Mouse (Mus musculus) neural tube, embryonic 12.5 days (tissue): ENCODE measurements around the gene Kcnk16. TPM values are rescaled to one million over a fixed set of nuclear protein-coding genes. Genes with fewer than 3 reads are reported as not detected.

Experiments
- ATAC-seq: fragments of 200-750 bp; cut with Nextera tagmentation; 2 replicates; pipeline ENCODE4 v1.8.0; 2017; ENCODE audit warnings: low read depth, mild to moderate bottlenecking, moderate TSS enrichment, moderate library complexity; ENCODE audit not compliant: low FRiP score
- H3K27ac ChIP-seq: fragments of 300-500 bp; sonication (generic); 2 replicates; pipeline ENCODE4 v1.5.1; 2016
- H3K27me3 ChIP-seq: fragments of 300-500 bp; sonication (generic); replicated peaks from 2 replicates; pipeline ENCODE4 v1.6.1; 2016; ENCODE audit warnings: mild to moderate bottlenecking
- H3K36me3 ChIP-seq: fragments of 300-500 bp; sonication (generic); 2 replicates; pipeline ENCODE4 v1.6.1; 2016; ENCODE audit warnings: mild to moderate bottlenecking
- H3K4me1 ChIP-seq: fragments of 300-500 bp; sonication (generic); 2 replicates; pipeline ENCODE4 v1.6.1; 2016
- H3K4me2 ChIP-seq: fragments of 300-500 bp; sonication (generic); replicated peaks from 2 replicates; pipeline ENCODE4 v1.6.1; 2016; ENCODE audit warnings: mild to moderate bottlenecking
- H3K4me3 ChIP-seq: fragments of 300-500 bp; sonication (generic); 2 replicates; pipeline ENCODE4 v1.5.1; 2016
- H3K9ac ChIP-seq: fragments of 300-500 bp; sonication (generic); 2 replicates; pipeline ENCODE4 v1.6.1; 2016; ENCODE audit warnings: mild to moderate bottlenecking
- H3K9me3 ChIP-seq: fragments of 300-500 bp; sonication (generic); 2 replicates; pipeline ENCODE4 v1.6.1; 2016; ENCODE audit warnings: mild to moderate bottlenecking
- WGBS: fragments of 180-500 bp; shearing (Covaris S2); methylation state at CpG from one replicate; pipeline ENCODE4 v1.1.7; 2016; 5-methylcytosine and 5-hydroxymethylcytosine counted together
- polyA plus RNA-seq: library from polyadenylated mRNA; unstranded; fragments of >200 nt; fragmentation: Nextera tagmentation; extraction: Ambion mirVana; gene quantifications from 2 replicates; pipeline ENCODE4 v1.2.1, GENCODE M21; 2016

Gene Kcnk16
- polyA plus RNA-seq, 1 experiment from 2014 or later, result not detected

DNA sequence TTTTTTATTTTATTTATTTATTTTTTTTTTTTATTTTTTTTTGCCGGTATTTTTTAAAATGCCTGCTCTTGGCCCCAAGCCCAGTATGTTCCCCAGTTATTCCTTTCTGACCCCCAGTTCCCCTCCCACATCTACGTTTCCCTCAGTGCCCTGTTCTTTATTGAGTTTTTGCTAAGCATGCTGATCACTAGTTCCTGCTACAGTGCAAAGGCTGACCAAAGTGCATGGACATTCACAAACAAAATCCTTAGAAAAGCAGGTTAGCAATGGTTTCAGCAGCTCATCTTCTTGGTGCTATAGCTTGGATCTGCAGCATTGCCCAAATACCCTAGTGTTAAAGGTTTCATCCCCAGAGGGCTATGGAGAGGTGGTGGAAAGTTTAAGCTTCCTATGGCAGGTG lies 42.0 kb downstream of the Kcnk16 start:
- H3K4me1 ChIP-seq, result peaks cover 23% of the 10 kb centered on the region
- WGBS, result 70% methylated on average over 2 of the region's 2 CpGs
- no peak overlapping the region for H3K27ac ChIP-seq
- H3K4me3 ChIP-seq, result no peak overlapping the region
- no peak for ATAC-seq
- H3K4me2 ChIP-seq, result no peak overlapping the region
- H3K36me3 ChIP-seq, result no peaks in the 10 kb centered on the region
- no peak overlapping the region for H3K9ac ChIP-seq
- H3K9me3 ChIP-seq, result no peaks in the 10 kb centered on the region
- no peaks in the 10 kb centered on the region for H3K27me3 ChIP-seq

- no peak for ATAC-seq
- Histone ChIP-seq H3K36me3 (no peaks in the 10 kb centered on the region), H3K4me2 (no peak overlapping the region), H3K9ac (no peak overlapping the region), H3K4me3 (no peak overlapping the region), H3K9me3 (no peaks in the 10 kb centered on the region), H3K4me1 (peaks cover 23% of the 10 kb centered on the region), H3K27ac (no peak overlapping the region), H3K27me3 (no peaks in the 10 kb centered on the region)
- 55% methylated on average over 7 of the region's 7 CpGs for WGBS
Observed at GRCm38 (mm10) chr14:20226488-20226887, 42.5 kb downstream of the Kcnk16 start.

GRCm38 (mm10) chr14:20225525-20225924 lies 43.5 kb downstream of the Kcnk16 start:
- Histone ChIP-seq H3K27me3 (no peaks in the 10 kb centered on the region), H3K4me3 (no peak overlapping the region), H3K4me2 (peak overlapping the region; percentile 24; the same call in 1 of the 2 replicates), H3K4me1 (peaks cover 29% of the 10 kb centered on the region), H3K36me3 (no peaks in the 10 kb centered on the region), H3K27ac (no peak overlapping the region), H3K9me3 (no peaks in the 10 kb centered on the region), H3K9ac (no peak overlapping the region)
- 23% methylated on average over 4 of the region's 4 CpGs for WGBS
- peak; percentile 77 for ATAC-seq

GRCm38 (mm10) chr14:20224576-20225218 lies 44.3 kb downstream of the Kcnk16 start:
- ATAC-seq, result no peak
- H3K36me3 ChIP-seq, result no peaks in the 10 kb centered on the region
- H3K27ac ChIP-seq, result no peak overlapping the region
- no peak overlapping the region for H3K4me2 ChIP-seq
- no peaks in the 10 kb centered on the region for H3K9me3 ChIP-seq
- H3K4me1 ChIP-seq, result peaks cover 29% of the 10 kb centered on the region
- no peaks in the 10 kb centered on the region for H3K27me3 ChIP-seq
- no peak overlapping the region for H3K9ac ChIP-seq
- 66% methylated on average over 10 of the region's 10 CpGs for WGBS
- H3K4me3 ChIP-seq, result no peak overlapping the region

- no peak overlapping the region for H3K27ac ChIP-seq
- no peaks in the 10 kb centered on the region for H3K36me3 ChIP-seq
- no peaks in the 10 kb centered on the region for H3K27me3 ChIP-seq
- H3K4me2 ChIP-seq, result no peak overlapping the region
- no peak overlapping the region for H3K4me3 ChIP-seq
- no peaks in the 10 kb centered on the region for H3K9me3 ChIP-seq
- no peak for ATAC-seq
- no peak overlapping the region for H3K9ac ChIP-seq
- peaks cover 29% of the 10 kb centered on the region for H3K4me1 ChIP-seq
- 50% methylated on average over 4 of the region's 4 CpGs for WGBS
Observed at GRCm38 (mm10) chr14:20224163-20224562, 44.8 kb downstream of the Kcnk16 start.

DNA sequence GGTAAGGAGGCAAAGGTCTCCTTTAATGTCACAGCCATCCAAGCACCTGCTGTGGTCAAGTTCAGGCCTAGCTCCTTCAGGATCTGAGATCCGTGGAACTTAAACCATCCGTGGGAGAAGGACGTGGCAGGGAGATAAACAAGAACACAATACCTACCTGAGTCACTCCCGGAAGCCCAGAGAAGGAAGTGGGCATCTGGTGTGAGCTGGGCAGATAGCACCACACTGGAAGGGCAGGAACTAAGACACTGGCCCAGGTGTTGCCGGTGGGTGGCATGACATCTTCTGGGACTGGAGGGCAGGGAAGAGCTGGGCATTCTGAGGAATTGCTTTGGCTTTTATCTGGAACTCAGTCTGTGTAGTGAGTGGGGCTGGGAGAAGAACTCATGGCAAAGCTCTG lies 45.7 kb downstream of the Kcnk16 start:
- Histone ChIP-seq H3K4me3 (no peak overlapping the region), H3K9ac (no peak overlapping the region), H3K4me1 (peaks cover 29% of the 10 kb centered on the region), H3K27me3 (no peaks in the 10 kb centered on the region), H3K27ac (no peak overlapping the region), H3K9me3 (no peaks in the 10 kb centered on the region), H3K36me3 (no peaks in the 10 kb centered on the region), H3K4me2 (no peak overlapping the region)
- ATAC-seq, result no peak
- WGBS, result 94% methylated on average over 5 of the region's 5 CpGs

- no peaks in the 10 kb centered on the region for H3K36me3 ChIP-seq
- no peak for ATAC-seq
- H3K9me3 ChIP-seq, result no peaks in the 10 kb centered on the region
- no peak overlapping the region for H3K4me2 ChIP-seq
- H3K4me3 ChIP-seq, result no peak overlapping the region
- 14% methylated on average over 7 of the region's 7 CpGs for WGBS
- H3K27ac ChIP-seq, result no peak overlapping the region
- H3K27me3 ChIP-seq, result no peaks in the 10 kb centered on the region
- H3K9ac ChIP-seq, result no peak overlapping the region
- H3K4me1 ChIP-seq, result peaks cover 24% of the 10 kb centered on the region
Observed at GRCm38 (mm10) chr14:20221083-20221482, 47.9 kb downstream of the Kcnk16 start.

DNA sequence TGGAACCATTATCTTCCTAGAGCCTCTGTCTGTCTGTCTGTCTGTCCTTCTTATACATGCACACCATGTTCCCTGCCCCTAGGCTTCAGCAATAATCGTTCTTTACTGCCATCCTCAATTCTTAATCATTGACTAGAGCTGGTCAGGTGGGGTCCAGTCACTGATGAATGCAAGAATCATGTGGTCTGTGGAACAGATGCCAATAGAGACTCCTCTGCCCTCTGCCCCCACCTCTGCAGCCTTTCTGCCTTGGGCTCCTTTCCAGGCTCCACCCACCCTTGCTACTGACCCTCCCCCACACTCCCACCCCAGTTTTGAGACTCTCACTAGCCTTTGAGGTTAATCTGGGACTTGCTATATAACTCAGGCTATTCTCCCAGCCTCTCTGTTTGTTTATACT lies 49.1 kb downstream of the Kcnk16 start:
- Histone ChIP-seq H3K4me1 (peaks cover 12% of the 10 kb centered on the region), H3K4me3 (no peak overlapping the region), H3K4me2 (no peak overlapping the region), H3K9ac (no peak overlapping the region), H3K9me3 (no peaks in the 10 kb centered on the region), H3K27me3 (no peaks in the 10 kb centered on the region), H3K36me3 (no peaks in the 10 kb centered on the region), H3K27ac (no peak overlapping the region)
- 58% methylated on average over 1 of the region's 1 CpGs for WGBS
- ATAC-seq, result no peak

DNA sequence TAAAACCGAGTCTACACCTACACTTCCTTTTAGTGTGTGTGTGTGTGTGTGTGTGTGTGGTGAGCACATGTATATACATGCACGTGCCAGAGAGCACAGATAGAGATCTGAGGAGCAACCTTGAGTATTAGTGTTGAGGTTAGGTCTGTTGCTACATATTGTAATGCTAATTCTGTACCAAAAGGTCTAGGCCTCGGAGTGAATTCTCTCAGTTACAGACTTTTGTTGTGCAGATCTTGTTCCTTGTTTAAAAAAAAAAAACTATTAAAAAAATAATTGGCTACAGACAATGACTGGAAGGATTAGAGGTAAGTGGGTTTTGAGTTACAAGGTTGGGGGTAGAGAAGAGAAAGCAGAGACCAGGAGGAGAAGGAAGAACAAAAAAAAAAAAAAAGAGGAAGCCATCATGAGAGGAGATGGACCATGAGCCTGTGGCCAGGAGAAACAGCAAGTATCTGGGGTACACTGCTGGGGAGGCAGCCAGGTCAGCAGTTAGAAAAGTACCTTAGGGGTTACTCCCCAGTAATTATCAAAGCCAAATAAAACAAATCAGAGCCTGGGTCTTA lies 51.6 kb downstream of the Kcnk16 start:
- no peak for ATAC-seq
- Histone ChIP-seq H3K27ac (no peak overlapping the region), H3K27me3 (no peaks in the 10 kb centered on the region), H3K4me3 (no peak overlapping the region), H3K9me3 (no peaks in the 10 kb centered on the region), H3K36me3 (no peaks in the 10 kb centered on the region), H3K4me1 (peaks cover 5% of the 10 kb centered on the region; the same call in 1 of the 2 replicates), H3K4me2 (no peak overlapping the region), H3K9ac (no peak overlapping the region)
- WGBS, result 37% methylated on average over 3 of the region's 3 CpGs

DNA sequence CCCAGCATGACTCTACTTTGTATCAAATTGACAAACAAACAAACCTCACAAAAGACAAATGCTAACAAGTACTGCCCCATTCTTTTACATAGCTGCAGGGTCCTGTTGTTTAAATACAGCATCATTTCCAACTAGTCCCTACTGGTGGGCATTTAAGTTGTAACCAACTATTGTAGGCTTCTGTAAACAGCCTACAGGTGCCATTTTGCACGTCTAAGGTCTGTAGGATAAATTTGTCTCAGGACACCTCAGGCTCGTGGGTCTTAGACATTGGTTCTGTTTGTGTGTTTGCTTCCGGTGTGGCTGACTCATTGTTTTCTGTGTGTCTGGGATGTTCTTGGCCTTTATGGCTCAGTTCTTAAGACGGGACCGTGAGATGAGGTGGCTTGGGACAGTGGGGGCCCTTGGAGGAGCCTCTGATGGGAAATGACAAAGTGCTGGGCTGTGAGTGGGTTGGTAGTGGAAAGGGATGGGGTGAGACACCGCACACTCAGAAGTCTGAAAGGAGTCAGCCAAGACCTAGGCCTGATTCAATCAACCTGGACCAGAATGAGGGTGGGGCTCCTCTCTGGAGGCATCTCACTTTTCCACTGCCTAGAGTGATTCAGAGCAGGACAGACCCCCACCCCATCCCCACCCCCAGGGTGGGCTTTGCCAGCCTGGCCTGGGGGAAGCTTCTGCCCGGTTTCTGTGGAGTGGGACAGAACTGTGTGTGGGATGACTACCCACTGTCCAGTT lies 52.3 kb downstream of the Kcnk16 start:
- Histone ChIP-seq H3K9me3 (no peaks in the 10 kb centered on the region), H3K27me3 (no peaks in the 10 kb centered on the region), H3K4me3 (no peak overlapping the region), H3K9ac (no peak overlapping the region), H3K27ac (no peak overlapping the region), H3K4me2 (no peak overlapping the region), H3K4me1 (peaks cover 5% of the 10 kb centered on the region; the same call in 1 of the 2 replicates), H3K36me3 (no peaks in the 10 kb centered on the region)
- no peak for ATAC-seq
- WGBS, result 79% methylated on average over 7 of the region's 7 CpGs

- H3K9ac ChIP-seq, result no peak overlapping the region
- peaks cover 1% of the 10 kb centered on the region; the same call in 1 of the 2 replicates for H3K4me1 ChIP-seq
- 64% methylated on average over 5 of the region's 5 CpGs for WGBS
- ATAC-seq, result no peak
- no peak overlapping the region for H3K4me2 ChIP-seq
- no peaks in the 10 kb centered on the region for H3K9me3 ChIP-seq
- no peak overlapping the region for H3K27ac ChIP-seq
- H3K27me3 ChIP-seq, result no peaks in the 10 kb centered on the region
- no peaks in the 10 kb centered on the region for H3K36me3 ChIP-seq
- H3K4me3 ChIP-seq, result no peak overlapping the region
Observed at GRCm38 (mm10) chr14:20215826-20216225, 53.2 kb downstream of the Kcnk16 start.

DNA sequence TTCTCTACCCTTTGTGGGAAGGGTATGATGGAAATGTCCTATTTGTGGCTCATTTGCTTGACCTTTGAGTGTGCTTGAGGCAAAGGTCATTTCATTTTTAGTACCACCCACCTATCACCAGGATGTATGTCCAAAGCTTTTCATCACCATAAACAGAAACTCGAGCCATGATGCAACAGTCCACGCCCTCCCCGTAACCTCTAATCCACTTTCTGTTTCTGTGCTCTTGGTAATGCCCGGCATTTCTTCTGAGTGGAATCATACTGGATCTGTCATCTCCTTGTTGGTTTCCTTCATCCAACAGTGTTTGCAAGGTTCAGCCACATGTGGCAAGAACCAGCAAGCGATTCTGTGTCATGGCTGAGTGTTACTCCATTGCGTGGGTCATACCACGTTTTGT lies 54.9 kb downstream of the Kcnk16 start:
- no peak overlapping the region for H3K4me2 ChIP-seq
- WGBS, result 92% methylated on average over 7 of the region's 7 CpGs
- no peak overlapping the region for H3K4me3 ChIP-seq
- H3K27me3 ChIP-seq, result no peaks in the 10 kb centered on the region
- no peak for ATAC-seq
- no peaks in the 10 kb centered on the region for H3K9me3 ChIP-seq
- no peaks in the 10 kb centered on the region for H3K36me3 ChIP-seq
- no peaks in the 10 kb centered on the region for H3K4me1 ChIP-seq
- no peak overlapping the region for H3K27ac ChIP-seq
- no peak overlapping the region for H3K9ac ChIP-seq
